Mouse (Mus musculus): ENCODE measurements at regions not wholly inside any gene's neighbourhood (a gene's known extent, or its start where the extent isn't known, plus 50 kb on each side); places are given as distances from the start of the nearest gene placed in this dataset.

GRCm38 (mm10) chr9:43934012-43934690, 109.0 kb upstream of the Thy1 start:
- Histone ChIP-seq H3K4me3 (replicated peaks) (no peak overlapping the region), H3K27ac (peak overlapping the region; percentile 69), H3K4me1 (peaks cover 51% of the 10 kb centered on the region), H3K9ac (no peak overlapping the region), H3K4me2 (peak overlapping the region; percentile 19), H3K27me3 (peaks cover 66% of the 10 kb centered on the region), H3K36me3 (replicated peaks) (no peaks in the 10 kb centered on the region), H3K9me3 (no peaks in the 10 kb centered on the region)
- 19% methylated on average over 18 of the region's 18 CpGs for WGBS
- peak; percentile 59 for ATAC-seq (ENCODE audit: low FRiP score)

DNA sequence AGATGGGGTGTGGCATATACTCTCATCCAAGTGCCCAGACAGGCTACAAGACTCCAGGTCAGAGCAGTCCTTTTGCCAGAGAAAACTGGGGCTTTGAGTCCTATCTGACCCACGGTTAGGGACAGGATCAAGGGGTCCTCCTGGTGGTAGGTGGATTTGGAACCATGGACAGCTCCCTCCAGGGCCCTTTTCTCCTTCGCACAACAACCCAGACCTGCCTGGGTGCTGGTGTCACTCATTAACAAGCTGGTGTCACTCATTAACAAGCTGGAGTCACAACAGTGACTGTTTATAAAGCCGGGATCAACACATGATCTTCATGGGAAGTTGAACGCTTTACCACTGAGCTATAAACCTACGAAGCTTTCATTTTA, 108.5 kb upstream of the Thy1 start:
- Histone ChIP-seq H3K36me3 (replicated peaks) (no peaks in the 10 kb centered on the region), H3K9me3 (no peaks in the 10 kb centered on the region), H3K4me3 (replicated peaks) (no peak overlapping the region), H3K9ac (no peak overlapping the region), H3K27ac (peak overlapping the region; percentile 69; the same call in 1 of the 2 replicates), H3K4me1 (peaks cover 49% of the 10 kb centered on the region), H3K27me3 (peaks cover 68% of the 10 kb centered on the region), H3K4me2 (peak overlapping the region; percentile 19)
- ATAC-seq (ENCODE audit: low FRiP score): no peak
- 27% methylated on average over 5 of the region's 5 CpGs for WGBS

DNA sequence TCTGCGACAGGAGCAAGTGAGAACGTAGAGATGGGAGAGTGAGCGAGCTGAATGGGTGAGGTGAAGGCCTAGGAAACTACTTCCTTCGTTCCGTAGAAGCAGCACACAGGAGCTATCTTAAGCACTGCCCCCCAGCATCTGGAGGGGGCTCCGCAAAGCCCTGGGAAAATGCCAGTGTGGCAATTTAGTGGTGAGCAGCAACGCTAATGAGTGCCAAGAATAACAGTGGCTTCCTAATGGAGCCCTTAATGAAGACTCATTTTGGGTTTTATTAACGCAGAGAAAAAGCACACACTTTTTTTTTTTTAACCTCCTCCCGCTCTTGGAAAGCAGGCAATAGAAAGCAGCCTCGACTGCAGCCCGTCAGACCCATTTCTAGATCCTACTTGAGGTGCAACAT, 103.8 kb upstream of the Thy1 start:
- peaks cover 29% of the 10 kb centered on the region for H3K4me1 ChIP-seq
- peak; percentile 47; the same call in 1 of the 2 replicates for ATAC-seq (ENCODE audit: low FRiP score)
- no peaks in the 10 kb centered on the region for H3K36me3 ChIP-seq (replicated peaks)
- H3K27me3 ChIP-seq: peaks cover 68% of the 10 kb centered on the region
- H3K9ac ChIP-seq: no peak overlapping the region
- H3K4me2 ChIP-seq: no peak overlapping the region
- no peak overlapping the region for H3K4me3 ChIP-seq (replicated peaks)
- 38% methylated on average over 11 of the region's 11 CpGs for WGBS
- H3K9me3 ChIP-seq: no peaks in the 10 kb centered on the region
- H3K27ac ChIP-seq: no peak overlapping the region

DNA sequence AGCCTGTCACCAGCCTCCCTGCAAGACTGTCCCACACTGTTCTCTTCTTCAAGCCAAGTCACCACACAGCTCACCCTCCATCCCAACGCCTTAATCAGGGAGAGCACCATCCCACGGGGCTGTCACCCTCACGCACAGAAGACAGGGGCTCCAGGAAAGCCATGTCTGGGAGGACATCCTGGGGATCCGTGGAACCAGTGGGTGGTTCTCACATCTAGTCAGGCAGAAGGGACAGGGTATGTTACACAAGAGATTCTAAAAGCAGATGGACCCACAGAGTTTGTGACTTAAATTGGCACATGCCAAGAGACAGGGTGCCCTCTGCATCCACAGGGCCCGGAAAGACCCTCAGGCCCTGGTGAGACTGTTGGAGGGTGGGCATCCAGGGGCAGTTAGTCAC, 101.0 kb upstream of the Thy1 start:
- 84% methylated on average over 5 of the region's 5 CpGs for WGBS
- Histone ChIP-seq H3K4me3 (replicated peaks) (no peak overlapping the region), H3K9me3 (0 out of 2 replicates have a peak, but pooled peaks cover 3% of the 10 kb centered on the region), H3K27ac (no peak overlapping the region), H3K36me3 (replicated peaks) (no peaks in the 10 kb centered on the region), H3K4me1 (peaks cover 35% of the 10 kb centered on the region), H3K27me3 (peaks cover 56% of the 10 kb centered on the region), H3K9ac (no peak overlapping the region), H3K4me2 (no peak overlapping the region)
- no peak for ATAC-seq (ENCODE audit: low FRiP score)

- no peak overlapping the region for H3K4me3 ChIP-seq (replicated peaks)
- H3K9ac ChIP-seq: no peak overlapping the region
- H3K4me2 ChIP-seq: no peak overlapping the region
- ATAC-seq (ENCODE audit: low FRiP score): no peak
- peak overlapping the region; percentile 22; the same call in 1 of the 2 replicates for H3K27ac ChIP-seq
- WGBS: 22% methylated on average over 6 of the region's 6 CpGs
- no peaks in the 10 kb centered on the region for H3K36me3 ChIP-seq (replicated peaks)
- H3K9me3 ChIP-seq: 0 out of 2 replicates have a peak, but pooled peaks cover 3% of the 10 kb centered on the region
- peaks cover 45% of the 10 kb centered on the region for H3K4me1 ChIP-seq
- peaks cover 45% of the 10 kb centered on the region for H3K27me3 ChIP-seq
Measured at GRCm38 (mm10) chr9:43943522-43943921, 99.7 kb upstream of the Thy1 start.

- H3K4me2 ChIP-seq: no peak overlapping the region
- no peaks in the 10 kb centered on the region for H3K36me3 ChIP-seq (replicated peaks)
- peaks cover 38% of the 10 kb centered on the region for H3K27me3 ChIP-seq
- H3K4me1 ChIP-seq: peaks cover 40% of the 10 kb centered on the region
- no peak overlapping the region for H3K4me3 ChIP-seq (replicated peaks)
- H3K9ac ChIP-seq: no peak overlapping the region
- H3K9me3 ChIP-seq: 0 out of 2 replicates have a peak, but pooled peaks cover 3% of the 10 kb centered on the region
- WGBS: 83% methylated on average over 13 of the region's 13 CpGs
- ATAC-seq (ENCODE audit: low FRiP score): no peak
- H3K27ac ChIP-seq: no peak overlapping the region
Measured at GRCm38 (mm10) chr9:43944816-43945741, 98.1 kb upstream of the Thy1 start.

GRCm38 (mm10) chr9:43945997-43946649, 97.1 kb upstream of the Thy1 start:
- no peak overlapping the region for H3K27ac ChIP-seq
- peaks cover 31% of the 10 kb centered on the region for H3K27me3 ChIP-seq
- 75% methylated on average over 13 of the region's 13 CpGs for WGBS
- H3K9ac ChIP-seq: no peak overlapping the region
- H3K4me1 ChIP-seq: peaks cover 40% of the 10 kb centered on the region
- no peaks in the 10 kb centered on the region for H3K36me3 ChIP-seq (replicated peaks)
- no peak overlapping the region for H3K4me2 ChIP-seq
- no peak for ATAC-seq (ENCODE audit: low FRiP score)
- no peak overlapping the region for H3K4me3 ChIP-seq (replicated peaks)
- 0 out of 2 replicates have a peak, but pooled peaks cover 3% of the 10 kb centered on the region for H3K9me3 ChIP-seq

- H3K27ac ChIP-seq: no peak overlapping the region
- WGBS: 79% methylated on average over 5 of the region's 5 CpGs
Measured at GRCm38 (mm10) chr9:43947089-43947488, 96.1 kb upstream of the Thy1 start.

DNA sequence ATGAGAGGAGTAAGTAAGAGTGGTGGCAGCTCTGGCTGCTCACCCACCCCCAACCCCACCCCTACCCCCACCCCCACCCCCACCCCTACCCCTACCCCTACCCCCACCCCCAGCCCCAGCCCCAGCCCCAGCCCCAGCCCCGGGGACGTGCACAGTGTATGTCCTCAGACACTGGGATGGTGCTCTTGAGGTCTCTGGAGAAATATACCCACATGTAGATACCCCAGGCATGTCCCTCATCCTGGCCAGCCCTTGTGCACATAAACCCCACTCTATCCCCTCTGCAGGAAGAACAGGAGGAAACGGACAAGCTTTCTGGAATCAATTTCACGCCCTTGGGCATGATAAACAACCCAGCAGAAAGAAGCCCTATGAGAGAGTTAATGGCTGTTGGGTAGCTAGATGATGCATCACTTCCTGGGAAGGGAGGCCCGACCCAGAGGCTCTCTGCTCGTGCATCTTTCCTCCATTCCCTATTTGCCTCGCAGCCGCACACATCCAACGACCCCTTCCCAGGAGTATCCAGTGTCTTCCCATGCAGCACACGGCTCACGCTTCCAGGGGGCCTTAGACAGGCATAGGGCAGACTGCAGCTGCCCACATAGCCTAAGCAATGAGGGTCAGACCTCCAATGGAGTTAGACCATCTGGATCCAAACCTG, 95.6 kb upstream of the Thy1 start:
- H3K27ac ChIP-seq: no peak overlapping the region
- WGBS: 64% methylated on average over 11 of the region's 11 CpGs
- peaks cover 16% of the 10 kb centered on the region for H3K27me3 ChIP-seq
- ATAC-seq (ENCODE audit: low FRiP score): 0 out of 2 replicates have a peak, but pooled peaks have one; percentile 33
- peaks cover 39% of the 10 kb centered on the region for H3K4me1 ChIP-seq
- H3K4me2 ChIP-seq: no peak overlapping the region
- H3K9ac ChIP-seq: no peak overlapping the region
- H3K4me3 ChIP-seq (replicated peaks): no peak overlapping the region
- H3K9me3 ChIP-seq: 0 out of 2 replicates have a peak, but pooled peaks cover 3% of the 10 kb centered on the region
- no peaks in the 10 kb centered on the region for H3K36me3 ChIP-seq (replicated peaks)

More at GRCm38 (mm10) chr9:43947089-43947488, 96.1 kb upstream of the Thy1 start:
- Histone ChIP-seq H3K27me3 (peaks cover 22% of the 10 kb centered on the region), H3K4me1 (peaks cover 40% of the 10 kb centered on the region), H3K4me2 (no peak overlapping the region), H3K4me3 (replicated peaks) (no peak overlapping the region), H3K9me3 (0 out of 2 replicates have a peak, but pooled peaks cover 3% of the 10 kb centered on the region), H3K36me3 (replicated peaks) (no peaks in the 10 kb centered on the region), H3K9ac (no peak overlapping the region)
- ATAC-seq (ENCODE audit: low FRiP score): no peak

- no peak for ATAC-seq (ENCODE audit: low FRiP score)
- 40% methylated on average over 7 of the region's 7 CpGs for WGBS
- no peak overlapping the region for H3K27ac ChIP-seq
- H3K4me2 ChIP-seq: no peak overlapping the region
- peaks cover 10% of the 10 kb centered on the region for H3K4me1 ChIP-seq
- no peak overlapping the region for H3K9ac ChIP-seq
- no peak overlapping the region for H3K4me3 ChIP-seq (replicated peaks)
- peaks cover 19% of the 10 kb centered on the region for H3K27me3 ChIP-seq
- no peaks in the 10 kb centered on the region for H3K36me3 ChIP-seq (replicated peaks)
- no peaks in the 10 kb centered on the region for H3K9me3 ChIP-seq
Measured at GRCm38 (mm10) chr9:43953128-43953527, 90.1 kb upstream of the Thy1 start.

- Histone ChIP-seq H3K4me2 (no peak overlapping the region), H3K4me3 (replicated peaks) (no peak overlapping the region), H3K27ac (no peak overlapping the region), H3K9me3 (no peaks in the 10 kb centered on the region), H3K27me3 (peaks cover 70% of the 10 kb centered on the region), H3K4me1 (peaks cover 12% of the 10 kb centered on the region; the same call in 1 of the 2 replicates), H3K36me3 (replicated peaks) (no peaks in the 10 kb centered on the region), H3K9ac (no peak overlapping the region)
- no peak for ATAC-seq (ENCODE audit: low FRiP score)
- 31% methylated on average over 9 of the region's 9 CpGs for WGBS
Measured at GRCm38 (mm10) chr9:43959541-43959940, 83.6 kb upstream of the Thy1 start.

All from forebrain, embryonic 12.5 days (tissue).